Mouse (Mus musculus): ENCODE results near the gene Ptpre.
"Not testable (repeated sequence)": the region's sequence is repeated elsewhere in the genome, so short reads cannot be mapped to it uniquely, and the experiment has no call there.

Ptpre gene

DNA sequence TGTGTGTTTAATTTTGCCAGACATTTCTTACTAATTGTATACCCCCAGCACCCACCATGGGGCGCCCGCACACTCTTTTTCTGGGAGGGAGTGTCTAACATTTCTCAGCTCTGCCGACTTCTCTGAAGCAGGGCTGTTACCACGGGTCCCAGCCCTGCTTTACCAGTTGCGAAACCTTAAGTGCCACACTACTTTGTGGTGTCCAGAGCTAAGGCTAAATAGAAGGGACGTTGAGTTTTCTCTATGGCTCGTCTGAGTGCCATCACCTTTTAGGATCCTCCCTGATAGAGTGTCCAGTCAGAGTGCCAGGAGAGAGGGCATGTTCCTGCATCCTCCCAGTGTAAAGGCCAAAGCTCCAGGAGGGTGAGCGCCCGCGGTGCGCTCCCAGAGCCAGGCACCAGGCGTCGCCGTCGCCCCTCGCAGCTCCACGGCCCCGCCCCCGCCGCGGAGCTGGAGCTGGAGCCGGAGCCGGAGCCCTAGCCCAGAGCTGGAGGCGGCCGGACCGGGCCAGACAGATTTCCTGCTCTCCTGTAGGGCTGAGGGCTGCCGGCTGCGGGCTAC, at the start of gene Ptpre:
Gene Ptpre, plus strand, starts transcription at position 141 of the 561 bp plus-strand sequence.
- peak; percentile 89 for DNase-seq

GRCm38 (mm10) chr7:135488214-135488810, 49.0 kb upstream of the Ptpre start:
- DNase-seq = peak; percentile 48

DNA sequence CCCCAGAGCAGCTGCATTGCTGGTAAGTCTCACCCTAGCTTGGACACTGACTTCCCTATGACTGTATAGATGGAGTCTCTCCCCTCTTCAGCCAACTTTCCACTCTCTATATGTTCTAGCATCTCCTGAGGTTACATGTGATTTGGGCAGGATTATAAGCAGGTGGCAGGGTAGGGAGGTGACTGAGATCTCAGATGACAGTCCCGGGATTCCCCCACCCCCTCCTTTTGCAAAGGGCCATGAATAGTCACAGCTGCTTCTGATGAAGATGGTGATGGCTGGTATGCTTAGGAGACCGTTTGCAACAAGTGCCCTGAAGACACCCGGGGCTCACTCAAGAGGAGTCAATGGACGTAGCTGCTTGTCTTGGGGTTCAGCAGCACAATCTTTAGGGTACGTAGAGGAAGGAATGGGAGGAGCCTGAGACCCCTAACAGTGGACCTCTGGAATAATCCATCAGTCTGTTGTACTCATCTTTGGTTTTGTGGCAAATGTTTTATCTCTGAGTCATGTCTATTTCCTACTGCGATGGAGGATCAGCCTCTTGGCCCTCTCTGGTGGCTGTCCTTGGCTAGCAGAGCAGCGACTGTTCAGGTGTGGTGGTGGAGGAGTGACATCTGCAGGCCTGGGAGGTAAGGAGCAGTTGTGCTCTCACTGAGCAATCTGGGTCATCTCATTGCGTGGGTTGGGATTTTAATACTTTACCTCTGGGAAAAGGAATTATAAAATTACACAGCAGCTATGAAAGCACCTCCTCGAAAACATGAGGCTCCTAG, 47.4 kb upstream of the Ptpre start:
- no peak for DNase-seq

- DNase-seq = no peak
Observed at GRCm38 (mm10) chr7:135490500-135490886, 46.8 kb upstream of the Ptpre start.

- DNase-seq = no peak
Observed at GRCm38 (mm10) chr7:135495303-135495702, 42.0 kb upstream of the Ptpre start.

- no peak for DNase-seq
Observed at GRCm38 (mm10) chr7:135498565-135499186, 38.6 kb upstream of the Ptpre start.

GRCm38 (mm10) chr7:135499403-135499802, 37.9 kb upstream of the Ptpre start:
- DNase-seq = no peak

GRCm38 (mm10) chr7:135506506-135506905, 30.8 kb upstream of the Ptpre start:
- DNase-seq = not testable (repeated sequence)

DNA sequence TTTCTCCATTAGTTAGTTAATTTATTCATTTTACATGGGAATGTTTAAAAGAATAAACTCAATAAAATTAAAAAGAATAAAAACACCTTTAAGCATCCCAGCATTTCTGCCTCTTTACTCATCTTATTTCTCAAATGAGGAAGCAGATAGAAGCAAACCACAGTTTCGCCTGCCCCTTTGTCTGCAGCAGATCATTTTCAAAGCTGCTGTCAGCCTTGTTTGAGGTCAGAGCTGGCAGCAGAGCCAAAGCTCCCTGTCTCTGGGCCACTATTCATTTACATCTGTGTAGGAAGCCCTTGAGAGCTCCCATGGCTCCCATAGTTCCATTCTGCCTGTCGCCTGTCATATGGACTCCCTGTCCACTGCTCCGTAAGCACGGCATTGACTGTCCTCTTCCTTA, 28.7 kb upstream of the Ptpre start:
- no peak for DNase-seq

DNA sequence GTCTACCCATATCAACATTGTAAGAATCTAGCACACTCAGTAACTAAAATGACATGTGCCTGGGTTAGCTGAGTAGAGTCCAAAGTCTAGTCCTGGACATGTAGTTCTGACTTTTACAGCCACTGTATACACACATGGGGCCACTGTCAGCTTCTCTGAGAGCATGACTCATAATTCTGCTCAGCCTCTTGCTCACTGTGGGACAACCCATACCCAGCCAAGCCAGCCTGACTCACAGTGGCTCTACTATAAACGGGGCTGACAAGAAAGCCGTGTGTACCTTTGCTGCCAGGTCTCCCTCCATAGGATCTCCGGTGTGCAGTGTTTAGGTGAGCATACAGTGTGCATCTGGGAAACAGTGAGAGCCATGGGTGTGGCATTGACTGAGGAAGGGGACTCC, 28.0 kb upstream of the Ptpre start:
- DNase-seq = no peak

DNA sequence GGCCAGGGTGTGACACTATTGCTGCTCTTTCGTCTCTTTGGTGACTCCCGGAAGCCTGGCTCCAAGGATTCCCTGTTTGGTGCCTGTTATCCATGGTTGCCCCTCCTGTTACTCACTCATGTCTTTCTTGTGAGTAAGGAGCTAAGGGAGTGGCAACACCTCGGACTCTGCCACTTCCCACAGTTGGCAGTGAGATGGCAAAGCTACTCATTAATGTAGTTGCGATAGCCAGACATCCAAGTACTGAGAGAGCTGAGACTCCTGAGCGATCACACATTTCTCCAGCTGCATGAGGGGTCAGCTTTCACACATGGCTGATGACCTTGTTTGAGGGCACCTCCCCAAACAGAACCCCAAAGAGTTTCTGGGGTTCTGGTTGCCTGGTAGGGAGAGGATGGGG, 26.9 kb upstream of the Ptpre start:
- no peak for DNase-seq

GRCm38 (mm10) chr7:135511723-135512122, 25.6 kb upstream of the Ptpre start:
- no peak for DNase-seq

DNA sequence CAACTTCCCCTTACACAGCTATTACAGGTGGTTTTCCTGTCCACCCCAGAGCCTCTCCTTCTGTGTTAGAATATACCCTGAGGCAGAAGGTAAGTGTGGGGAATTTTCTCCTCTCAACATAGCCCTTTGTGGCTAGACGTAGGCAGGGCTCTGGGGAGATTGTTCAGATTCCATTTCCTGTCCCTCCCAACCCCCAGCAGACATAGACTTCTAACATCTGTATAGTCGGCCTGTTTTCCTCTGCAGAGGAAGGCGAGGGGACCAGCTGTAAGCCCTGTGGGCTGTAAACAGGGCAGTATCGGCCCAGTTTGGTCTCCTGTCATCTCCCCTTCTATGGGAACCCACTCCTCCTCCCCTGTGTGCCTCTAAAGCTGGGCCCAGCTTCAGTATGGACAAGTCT, 20.1 kb upstream of the Ptpre start:
- no peak for DNase-seq

- DNase-seq = no peak
Observed at GRCm38 (mm10) chr7:135520241-135520640, 17.0 kb upstream of the Ptpre start.

GRCm38 (mm10) chr7:135521755-135522512, 15.3 kb upstream of the Ptpre start:
- no peak for DNase-seq

- DNase-seq = no peak
Observed at GRCm38 (mm10) chr7:135523981-135524380, 13.3 kb upstream of the Ptpre start.

GRCm38 (mm10) chr7:135524424-135524967, 12.8 kb upstream of the Ptpre start:
- DNase-seq = no peak

- no peak for DNase-seq
Observed at GRCm38 (mm10) chr7:135526574-135527152, 10.6 kb upstream of the Ptpre start.

GRCm38 (mm10) chr7:135527169-135527568, 10.1 kb upstream of the Ptpre start:
- DNase-seq = no peak

- DNase-seq = no peak
Observed at GRCm38 (mm10) chr7:135528515-135528914, 8.8 kb upstream of the Ptpre start, which contains the start of gene Clrn3. Clrn3 (minus strand) TSS chr7:135528654.

GRCm38 (mm10) chr7:135529068-135529467, 8.2 kb upstream of the Ptpre start:
- no peak for DNase-seq

DNA sequence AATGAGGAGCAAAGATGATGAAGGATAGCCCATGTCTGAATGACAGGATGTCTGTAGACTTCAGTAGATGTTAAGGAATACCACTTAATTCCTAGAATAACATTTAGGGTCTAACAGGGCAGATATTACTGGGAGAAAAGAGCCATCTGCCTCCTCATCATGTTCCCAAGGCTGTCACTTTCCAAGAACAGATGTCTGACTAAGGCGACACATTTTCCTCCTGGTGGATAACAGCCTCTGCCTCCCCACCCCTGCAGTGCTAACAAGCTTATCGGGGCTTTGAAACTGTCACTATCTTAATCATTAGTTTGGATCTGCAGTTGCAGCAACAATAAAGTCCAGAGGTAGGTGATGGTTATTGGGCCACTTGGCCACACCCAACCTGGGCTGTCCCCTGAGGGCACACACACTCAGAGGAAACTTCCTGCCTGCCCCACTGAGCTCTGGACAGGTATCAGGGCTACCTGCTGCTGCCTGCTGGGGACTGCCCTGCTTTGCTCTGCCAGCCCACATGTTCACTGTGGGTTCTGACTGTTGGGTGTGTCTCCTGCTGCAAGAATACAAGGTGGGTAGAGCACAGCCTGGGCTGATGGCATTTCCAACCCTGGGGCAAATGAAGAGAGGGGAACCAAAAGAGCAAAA, 2.6 kb upstream of the Ptpre start:
- no peak for DNase-seq

Measured in right cerebral cortex, postnatal 4 days (tissue).